Mouse (Mus musculus): ENCODE measurements around the gene Vdr.

Gene Vdr

GRCm38 (mm10) chr15:97910530-97910929 lies at the start of gene Vdr:
Gene Vdr, minus strand, starts transcription at chr15:97910630.
- DNase-seq (ENCODE audit: low read depth, low spot score) = no peak

- DNase-seq (ENCODE audit: low read depth, low spot score) = no peak
These were observed 46.0 kb upstream of the Vdr start for GRCm38 (mm10) chr15:97956416-97956815.

GRCm38 (mm10) chr15:97955742-97956141 lies 45.3 kb upstream of the Vdr start:
- DNase-seq (ENCODE audit: low read depth, low spot score) = no peak

GRCm38 (mm10) chr15:97955286-97955685 lies 44.9 kb upstream of the Vdr start:
- DNase-seq (ENCODE audit: low read depth, low spot score) = no peak

- DNase-seq (ENCODE audit: low read depth, low spot score) = no peak
These were observed 44.2 kb upstream of the Vdr start for GRCm38 (mm10) chr15:97954671-97955070.

GRCm38 (mm10) chr15:97952889-97953189 lies 42.4 kb upstream of the Vdr start:
- no peak for DNase-seq (ENCODE audit: low read depth, low spot score)

- peak; percentile 62 for DNase-seq (ENCODE audit: low read depth, low spot score)
These were observed 41.9 kb upstream of the Vdr start for GRCm38 (mm10) chr15:97952137-97952888.

GRCm38 (mm10) chr15:97950240-97950639 lies 39.8 kb upstream of the Vdr start:
- no peak for DNase-seq (ENCODE audit: low read depth, low spot score)

GRCm38 (mm10) chr15:97949706-97950105 lies 39.3 kb upstream of the Vdr start:
- no peak for DNase-seq (ENCODE audit: low read depth, low spot score)

GRCm38 (mm10) chr15:97948720-97949119 lies 38.3 kb upstream of the Vdr start:
- no peak for DNase-seq (ENCODE audit: low read depth, low spot score)

- DNase-seq (ENCODE audit: low read depth, low spot score) = no peak
These were observed 35.4 kb upstream of the Vdr start for GRCm38 (mm10) chr15:97945656-97946315.

GRCm38 (mm10) chr15:97944919-97945574 lies 34.6 kb upstream of the Vdr start:
- no peak for DNase-seq (ENCODE audit: low read depth, low spot score)

- no peak for DNase-seq (ENCODE audit: low read depth, low spot score)
These were observed 32.9 kb upstream of the Vdr start for GRCm38 (mm10) chr15:97943356-97943755.

GRCm38 (mm10) chr15:97942538-97942937 lies 32.1 kb upstream of the Vdr start:
- no peak for DNase-seq (ENCODE audit: low read depth, low spot score)

- DNase-seq (ENCODE audit: low read depth, low spot score) = no peak
These were observed 30.9 kb upstream of the Vdr start for GRCm38 (mm10) chr15:97941306-97941705.

GRCm38 (mm10) chr15:97940088-97940487 lies 29.7 kb upstream of the Vdr start:
- no peak for DNase-seq (ENCODE audit: low read depth, low spot score)

GRCm38 (mm10) chr15:97938580-97938979 lies 28.1 kb upstream of the Vdr start:
- no peak for DNase-seq (ENCODE audit: low read depth, low spot score)

GRCm38 (mm10) chr15:97932441-97932840 lies 22.0 kb upstream of the Vdr start:
- DNase-seq (ENCODE audit: low read depth, low spot score) = no peak

GRCm38 (mm10) chr15:97929259-97929824 lies 18.9 kb upstream of the Vdr start:
- DNase-seq (ENCODE audit: low read depth, low spot score) = no peak

GRCm38 (mm10) chr15:97927821-97928220 lies 17.4 kb upstream of the Vdr start:
- DNase-seq (ENCODE audit: low read depth, low spot score) = no peak

- DNase-seq (ENCODE audit: low read depth, low spot score) = no peak
These were observed 16.6 kb upstream of the Vdr start for GRCm38 (mm10) chr15:97927018-97927417.

GRCm38 (mm10) chr15:97922421-97922820 lies 12.0 kb upstream of the Vdr start:
- DNase-seq (ENCODE audit: low read depth, low spot score) = no peak

- no peak for DNase-seq (ENCODE audit: low read depth, low spot score)
These were observed 11.4 kb upstream of the Vdr start for GRCm38 (mm10) chr15:97921796-97922195.
